Mouse (Mus musculus) MEL (cell line): ENCODE results near the gene Tipin. TPM values are rescaled to one million over a fixed set of nuclear protein-coding genes. Genes with fewer than 3 reads are reported as not detected.

Experiments
- DNase-seq: peaks from one replicate; pipeline ENCODE4 v3.0.0; 2011; ENCODE audit warnings: low read depth, low spot score
- H3K27ac ChIP-seq: 2 replicates; pipeline ENCODE4 v1.5.1; 2012; ENCODE audit warnings: low read depth, mild to moderate bottlenecking, control low read depth, low read length, moderate library complexity; ENCODE audit not compliant: control insufficient read depth
- H3K27me3 ChIP-seq, 2 experiments: fragments of 150-350 bp in 1 of 2; sonication (generic) in 1 of 2; 2 replicates each; pipeline ENCODE4 v1.6.1; 2012; ENCODE audit warnings: low read length in 2 of 2, mild to moderate bottlenecking in 2 of 2, improper control_type of control experiment in 1 of 2, moderate library complexity in 1 of 2; ENCODE audit not compliant: insufficient read depth in 2 of 2, control insufficient read depth in 1 of 2
- H3K36me3 ChIP-seq, 2 experiments: 2 replicates each; pipeline ENCODE4 v1.6.1; 2012 to 2014; ENCODE audit warnings: low read length in 2 of 2, improper control_type of control experiment in 1 of 2, inconsistent platforms in 1 of 2, mild to moderate bottlenecking in 1 of 2; ENCODE audit not compliant: insufficient read depth in 2 of 2, control insufficient read depth in 1 of 2
- H3K4me1 ChIP-seq, 2 experiments: fragments of 150-350 bp in 1 of 2; sonication (generic) in 1 of 2; 2 replicates each; pipeline ENCODE4 v1.6.1; 2012; ENCODE audit warnings: low read length in 2 of 2, improper control_type of control experiment in 1 of 2, mild to moderate bottlenecking in 1 of 2; ENCODE audit not compliant: insufficient read depth in 2 of 2, control insufficient read depth in 1 of 2
- H3K4me3 ChIP-seq, 2 experiments: fragments of 150-350 bp in 1 of 2; sonication (generic) in 1 of 2; 2 replicates each; pipeline ENCODE4 v1.5.1; 2012; ENCODE audit warnings: low read depth in 2 of 2, low read length in 2 of 2, mild to moderate bottlenecking in 2 of 2, moderate library complexity in 2 of 2, control low read depth in 1 of 2, improper control_type of control experiment in 1 of 2; ENCODE audit not compliant: control insufficient read depth in 1 of 2, insufficient read depth in 1 of 2
- H3K79me2 ChIP-seq: 2 replicates; pipeline ENCODE4 v1.6.1; 2012; ENCODE audit warnings: mild to moderate bottlenecking, low read length, moderate library complexity; ENCODE audit not compliant: control insufficient read depth, poor library complexity, insufficient read depth
- H3K9ac ChIP-seq: 2 replicates; pipeline ENCODE4 v1.6.1; 2012; ENCODE audit warnings: low read depth, mild to moderate bottlenecking, control low read depth, low read length, moderate library complexity; ENCODE audit not compliant: control insufficient read depth, poor library complexity, severe bottlenecking
- H3K9me3 ChIP-seq: fragments of 150-350 bp; sonication (generic); replicated peaks from 2 replicates; pipeline ENCODE4 v1.6.1; 2012; ENCODE audit warnings: mild to moderate bottlenecking, low read length, improper control_type of control experiment, moderate library complexity; ENCODE audit not compliant: insufficient read depth
- ELF1 ChIP-seq: IDR thresholded peaks from 2 replicates; pipeline ENCODE4 v1.6.1; 2014; ENCODE audit warnings: low read depth, mild to moderate bottlenecking, inconsistent platforms, low read length, improper control_type of control experiment, moderate library complexity
- EP300 ChIP-seq, 2 experiments: IDR thresholded peaks; 2 replicates each; pipeline ENCODE4 v1.6.1; 2011; ENCODE audit warnings: improper control_type of control experiment in 2 of 2, low read length in 2 of 2, low read depth in 1 of 2, mild to moderate bottlenecking in 1 of 2
- GABPA ChIP-seq: IDR thresholded peaks from 2 replicates; pipeline ENCODE4 v1.6.1; 2012; ENCODE audit warnings: low read depth, mild to moderate bottlenecking, inconsistent platforms, low read length, improper control_type of control experiment, moderate library complexity
- MAFK ChIP-seq: IDR thresholded peaks from 2 replicates; pipeline ENCODE4 v1.6.1; 2011; ENCODE audit warnings: low read depth, mild to moderate bottlenecking, low read length, improper control_type of control experiment, borderline replicate concordance
- MEF2A ChIP-seq: IDR thresholded peaks from 2 replicates; pipeline ENCODE4 v1.6.1; 2014; ENCODE audit warnings: low read depth, mild to moderate bottlenecking, inconsistent platforms, low read length, improper control_type of control experiment; ENCODE audit not compliant: poor library complexity, insufficient replicate concordance, severe bottlenecking; ENCODE audit errors: extremely low read depth
- MYB ChIP-seq: IDR thresholded peaks from 2 replicates; pipeline ENCODE4 v1.6.1; 2011; ENCODE audit warnings: mild to moderate bottlenecking, low read depth, low read length, improper control_type of control experiment
- SIN3A ChIP-seq: IDR thresholded peaks from 2 replicates; pipeline ENCODE4 v1.6.1; 2012; ENCODE audit warnings: low read length, improper control_type of control experiment, inconsistent platforms
- USF1 ChIP-seq: IDR thresholded peaks from 2 replicates; pipeline ENCODE4 v1.6.1; 2014; ENCODE audit warnings: low read depth, mild to moderate bottlenecking, inconsistent platforms, low read length, improper control_type of control experiment, moderate library complexity
- USF2 ChIP-seq, 2 experiments: IDR thresholded peaks; 2 replicates each; pipeline ENCODE4 v1.6.1; 2011 to 2012; ENCODE audit warnings: improper control_type of control experiment in 2 of 2, low read length in 2 of 2, borderline replicate concordance in 1 of 2, inconsistent platforms in 1 of 2, low read depth in 1 of 2, mild to moderate bottlenecking in 1 of 2; ENCODE audit not compliant: insufficient read depth in 1 of 2
- polyA plus RNA-seq, 2 experiments: library from polyadenylated mRNA; stranded (reverse) in 1 of 2; unstranded in 1 of 2; fragments of >175 nt in 1 of 2; fragments of >200 nt in 1 of 2; gene quantifications; 2 replicates each; pipeline versions ENCODE4 v1.2.1 to v1.2.4; 2012; ENCODE audit warnings: low replicate concordance in 2 of 2, low read depth in 1 of 2; ENCODE audit not compliant: insufficient read length in 2 of 2, insufficient read depth in 1 of 2, missing spikeins in 1 of 2
- total RNA-seq: library from RNA; depleted of rRNA; stranded (reverse); fragments of 300-350 nt; gene quantifications from 2 replicates; pipeline ENCODE4 v1.2.3, GENCODE M21; 2012

Tipin gene
- total and polyA plus RNA-seq, 3 experiments, result 128 to 189 TPM; not detected in 1

- Histone ChIP-seq H3K4me1 (peaks cover 0 to 4% of the 10 kb centered on the region in 2 experiments; a peak in 2 of 4 replicates), H3K9ac (peak overlapping the region; percentile 100), H3K27me3 (no peaks in the 10 kb centered on the region)
- TF ChIP-seq MEF2A (no peak), ELF1 (no peak), MAFK (0 out of 2 replicates have a peak, but pooled peaks have one; percentile 29), SIN3A (no peak; the same call in 1 of the 2 replicates)
- TF ChIP-seq, all 39 proteins: peak for 1
- Histone ChIP-seq H3K27ac (no peak overlapping the region), H3K79me2 (peaks cover 13% of the 10 kb centered on the region), H3K4me3 (peak overlapping the region; percentile 78 to 85), H3K9me3 (no peaks in the 10 kb centered on the region), H3K36me3 (peaks cover 0 to 5% of the 10 kb centered on the region in 2 experiments; a peak in 2 of 4 replicates)
- DNase-seq, result peak; percentile 20
Observed at GRCm38 (mm10) chr9:64341671-64342070, 60.3 kb downstream of the Tipin start.

- peaks cover 13% of the 10 kb centered on the region for H3K79me2 ChIP-seq
- no peak overlapping the region for H3K27ac ChIP-seq
- H3K36me3 ChIP-seq, result peaks cover 0 to 5% of the 10 kb centered on the region in 2 experiments; a peak in 2 of 4 replicates
- TF ChIP-seq USF1, result peak; percentile 80
- peak in 1 of 2 experiments; percentile 47; a peak in 1 of 4 replicates for TF ChIP-seq USF2 (IDR thresholded peaks at IDR 0.05; ENCODE audit: borderline replicate concordance in 1 of 2, insufficient read depth in 1 of 2, low read depth in 1 of 2, low read length in 2 of 2)
- TF ChIP-seq SIN3A, result no peak
- H3K9me3 ChIP-seq, result no peaks in the 10 kb centered on the region
- peaks cover 0 to 4% of the 10 kb centered on the region in 2 experiments; a peak in 2 of 4 replicates for H3K4me1 ChIP-seq
- H3K4me3 ChIP-seq, result no peak overlapping the region
- no peak overlapping the region for H3K9ac ChIP-seq
- DNase-seq, result peak; percentile 28
- H3K27me3 ChIP-seq, result no peaks in the 10 kb centered on the region
Observed at GRCm38 (mm10) chr9:64343656-64344055, 62.3 kb downstream of the Tipin start.

- Histone ChIP-seq H3K4me3 (no peak overlapping the region), H3K9ac (no peak overlapping the region), H3K27me3 (no peaks in the 10 kb centered on the region), H3K27ac (peak overlapping the region; percentile 4; the same call in 1 of the 2 replicates), H3K9me3 (no peaks in the 10 kb centered on the region), H3K4me1 (peaks cover 0 to 4% of the 10 kb centered on the region in 2 experiments; a peak in 2 of 4 replicates), H3K79me2 (peaks cover 3% of the 10 kb centered on the region), H3K36me3 (peaks cover 0 to 5% of the 10 kb centered on the region in 2 experiments; a peak in 2 of 4 replicates)
- TF ChIP-seq MYB (peak; percentile 33; the same call in 1 of the 2 replicates), GABPA (no peak), EP300 (IDR thresholded peaks at IDR 0.05; ENCODE audit: low read depth in 1 of 2, low read length in 2 of 2) (peak in 1 of 2 experiments; percentile 42; a peak in 2 of 4 replicates)
- peak; percentile 62 for DNase-seq
Observed at GRCm38 (mm10) chr9:64345931-64346330, 64.5 kb downstream of the Tipin start.
